Mouse (Mus musculus): Measurements from ENCODE around the gene Amfr. TPM values are rescaled to one million over a fixed set of nuclear protein-coding genes. Genes with fewer than 3 reads are reported as not detected.

Gene Amfr
- polyA plus RNA-seq, 1 experiment, result 71.0 TPM

- no peak overlapping the region for H3ac ChIP-seq (ENCODE audit: control insufficient read depth, insufficient read length, low read depth)
- no peaks in the 10 kb centered on the region for H3K79me2 ChIP-seq (ENCODE audit: control insufficient read depth, insufficient read depth)
- H3K36me3 ChIP-seq (ENCODE audit: control insufficient read depth, insufficient read depth), result peaks cover 83% of the 10 kb centered on the region
- H3K79me3 ChIP-seq (ENCODE audit: low read depth), result no peaks in the 10 kb centered on the region
- TF ChIP-seq MYOD1 (IDR thresholded peaks at IDR 0.05; ENCODE audit: control insufficient read depth, insufficient read length, low read depth) (no peak), CEBPB (IDR thresholded peaks at IDR 0.05; ENCODE audit: low read depth) (no peak), MYOG (IDR thresholded peaks at IDR 0.05; ENCODE audit: control insufficient read depth, extremely low read depth, insufficient read length) (no peak), FOSL1 (IDR thresholded peaks at IDR 0.05; ENCODE audit: insufficient read depth, low read length, poor library complexity, severe bottlenecking) (no peak), USF1 (IDR thresholded peaks at IDR 0.05; ENCODE audit: low read depth) (no peak), CTCF (IDR thresholded peaks at IDR 0.05; ENCODE audit: control insufficient read depth, insufficient read depth, insufficient read length) (no peak), MAX (IDR thresholded peaks at IDR 0.05) (no peak)
- no peak overlapping the region for H3K4me3 ChIP-seq (ENCODE audit: insufficient read depth, poor library complexity, severe bottlenecking)
- no peaks in the 10 kb centered on the region for H3K27me3 ChIP-seq (ENCODE audit: control insufficient read depth, insufficient read depth, insufficient read length)
These were observed 36.0 kb downstream of the Amfr start for GRCm38 (mm10) chr8:93976446-93977211.

GRCm38 (mm10) chr8:93975358-93975757, 37.3 kb downstream of the Amfr start:
- no peak for TF ChIP-seq MYOG (IDR thresholded peaks at IDR 0.05; ENCODE audit: control insufficient read depth, extremely low read depth, insufficient read length)
- TF ChIP-seq MAX (IDR thresholded peaks at IDR 0.05), result no peak
- TF ChIP-seq FOSL1 (IDR thresholded peaks at IDR 0.05; ENCODE audit: insufficient read depth, low read length, poor library complexity, severe bottlenecking), result no peak
- TF ChIP-seq USF1 (IDR thresholded peaks at IDR 0.05; ENCODE audit: low read depth), result no peak
- TF ChIP-seq MYOD1 (IDR thresholded peaks at IDR 0.05; ENCODE audit: control insufficient read depth, insufficient read length, low read depth), result no peak
- TF ChIP-seq CTCF (IDR thresholded peaks at IDR 0.05; ENCODE audit: control insufficient read depth, insufficient read depth, insufficient read length), result no peak
- TF ChIP-seq CEBPB (IDR thresholded peaks at IDR 0.05; ENCODE audit: low read depth), result no peak
- H3K27me3 ChIP-seq (ENCODE audit: control insufficient read depth, insufficient read depth, insufficient read length), result no peaks in the 10 kb centered on the region
- no peaks in the 10 kb centered on the region for H3K79me2 ChIP-seq (ENCODE audit: control insufficient read depth, insufficient read depth)
- H3K4me3 ChIP-seq (ENCODE audit: insufficient read depth, poor library complexity, severe bottlenecking), result no peak overlapping the region
- H3ac ChIP-seq (ENCODE audit: control insufficient read depth, insufficient read length, low read depth), result no peak overlapping the region
- no peaks in the 10 kb centered on the region for H3K79me3 ChIP-seq (ENCODE audit: low read depth)
- H3K36me3 ChIP-seq (ENCODE audit: control insufficient read depth, insufficient read depth), result peaks cover 79% of the 10 kb centered on the region

- no peak overlapping the region for H3K4me3 ChIP-seq (ENCODE audit: insufficient read depth, poor library complexity, severe bottlenecking)
- TF ChIP-seq USF1 (IDR thresholded peaks at IDR 0.05; ENCODE audit: low read depth) (no peak), FOSL1 (IDR thresholded peaks at IDR 0.05; ENCODE audit: insufficient read depth, low read length, poor library complexity, severe bottlenecking) (no peak), MYOD1 (IDR thresholded peaks at IDR 0.05; ENCODE audit: control insufficient read depth, insufficient read length, low read depth) (no peak), MAX (IDR thresholded peaks at IDR 0.05) (no peak), CEBPB (IDR thresholded peaks at IDR 0.05; ENCODE audit: low read depth) (no peak), MYOG (IDR thresholded peaks at IDR 0.05; ENCODE audit: control insufficient read depth, extremely low read depth, insufficient read length) (no peak), CTCF (IDR thresholded peaks at IDR 0.05; ENCODE audit: control insufficient read depth, insufficient read depth, insufficient read length) (no peak)
- no peaks in the 10 kb centered on the region for H3K27me3 ChIP-seq (ENCODE audit: control insufficient read depth, insufficient read depth, insufficient read length)
- no peak overlapping the region for H3ac ChIP-seq (ENCODE audit: control insufficient read depth, insufficient read length, low read depth)
- H3K79me3 ChIP-seq (ENCODE audit: low read depth), result no peaks in the 10 kb centered on the region
- H3K79me2 ChIP-seq (ENCODE audit: control insufficient read depth, insufficient read depth), result no peaks in the 10 kb centered on the region
- H3K36me3 ChIP-seq (ENCODE audit: control insufficient read depth, insufficient read depth), result peaks cover 73% of the 10 kb centered on the region
These were observed 37.9 kb downstream of the Amfr start for GRCm38 (mm10) chr8:93974602-93975186.

- no peaks in the 10 kb centered on the region for H3K79me2 ChIP-seq (ENCODE audit: control insufficient read depth, insufficient read depth)
- no peak overlapping the region for H3ac ChIP-seq (ENCODE audit: control insufficient read depth, insufficient read length, low read depth)
- H3K27me3 ChIP-seq (ENCODE audit: control insufficient read depth, insufficient read depth, insufficient read length), result no peaks in the 10 kb centered on the region
- H3K4me3 ChIP-seq (ENCODE audit: insufficient read depth, poor library complexity, severe bottlenecking), result no peak overlapping the region
- no peaks in the 10 kb centered on the region for H3K79me3 ChIP-seq (ENCODE audit: low read depth)
- no peak for TF ChIP-seq CTCF (IDR thresholded peaks at IDR 0.05; ENCODE audit: control insufficient read depth, insufficient read depth, insufficient read length)
- no peak for TF ChIP-seq FOSL1 (IDR thresholded peaks at IDR 0.05; ENCODE audit: insufficient read depth, low read length, poor library complexity, severe bottlenecking)
- TF ChIP-seq MYOD1 (IDR thresholded peaks at IDR 0.05; ENCODE audit: control insufficient read depth, insufficient read length, low read depth), result no peak
- TF ChIP-seq MAX (IDR thresholded peaks at IDR 0.05), result no peak
- TF ChIP-seq CEBPB (IDR thresholded peaks at IDR 0.05; ENCODE audit: low read depth), result no peak
- TF ChIP-seq USF1 (IDR thresholded peaks at IDR 0.05; ENCODE audit: low read depth), result no peak
- no peak for TF ChIP-seq MYOG (IDR thresholded peaks at IDR 0.05; ENCODE audit: control insufficient read depth, extremely low read depth, insufficient read length)
- H3K36me3 ChIP-seq (ENCODE audit: control insufficient read depth, insufficient read depth), result peaks cover 65% of the 10 kb centered on the region
These were observed 38.7 kb downstream of the Amfr start for GRCm38 (mm10) chr8:93973831-93974375.

GRCm38 (mm10) chr8:93972971-93973734, 39.5 kb downstream of the Amfr start:
- no peak for TF ChIP-seq FOSL1 (IDR thresholded peaks at IDR 0.05; ENCODE audit: insufficient read depth, low read length, poor library complexity, severe bottlenecking)
- no peak for TF ChIP-seq MAX (IDR thresholded peaks at IDR 0.05)
- no peak for TF ChIP-seq MYOD1 (IDR thresholded peaks at IDR 0.05; ENCODE audit: control insufficient read depth, insufficient read length, low read depth)
- no peak for TF ChIP-seq CEBPB (IDR thresholded peaks at IDR 0.05; ENCODE audit: low read depth)
- TF ChIP-seq MYOG (IDR thresholded peaks at IDR 0.05; ENCODE audit: control insufficient read depth, extremely low read depth, insufficient read length), result no peak
- no peak for TF ChIP-seq USF1 (IDR thresholded peaks at IDR 0.05; ENCODE audit: low read depth)
- no peak for TF ChIP-seq CTCF (IDR thresholded peaks at IDR 0.05; ENCODE audit: control insufficient read depth, insufficient read depth, insufficient read length)
- Histone ChIP-seq H3K27me3 (ENCODE audit: control insufficient read depth, insufficient read depth, insufficient read length) (no peaks in the 10 kb centered on the region), H3K79me3 (ENCODE audit: low read depth) (no peaks in the 10 kb centered on the region), H3ac (ENCODE audit: control insufficient read depth, insufficient read length, low read depth) (no peak overlapping the region), H3K79me2 (ENCODE audit: control insufficient read depth, insufficient read depth) (no peaks in the 10 kb centered on the region), H3K4me3 (ENCODE audit: insufficient read depth, poor library complexity, severe bottlenecking) (no peak overlapping the region), H3K36me3 (ENCODE audit: control insufficient read depth, insufficient read depth) (peaks cover 64% of the 10 kb centered on the region)
